Mouse (Mus musculus) forebrain, embryonic 16.5 days (tissue): ENCODE measurements around the gene Spsb2. TPM values are rescaled to one million over a fixed set of nuclear protein-coding genes. Genes with fewer than 3 reads are reported as not detected.
"Not testable (repeated sequence)": the region's sequence is repeated elsewhere in the genome, so short reads cannot be mapped to it uniquely, and the experiment has no call there.

ENCODE experiments used
- ATAC-seq: fragments of 200-750 bp; cut with Nextera tagmentation; 2 replicates; pipeline ENCODE4 v1.8.0; 2017; ENCODE audit warnings: mild to moderate bottlenecking, moderate library complexity
- H3K27ac ChIP-seq: fragments of 300-500 bp; sonication (generic); 2 replicates; pipeline ENCODE4 v1.5.1; 2014; ENCODE audit warnings: low read length, control low read depth
- H3K27me3 ChIP-seq: fragments of 300-500 bp; sonication (generic); replicated peaks from 2 replicates; pipeline ENCODE4 v1.6.1; 2014; ENCODE audit warnings: low read length; ENCODE audit not compliant: control insufficient read depth, insufficient read depth
- H3K36me3 ChIP-seq: fragments of 300-500 bp; sonication (generic); 2 replicates; pipeline ENCODE4 v1.6.1; 2014; ENCODE audit not compliant: control insufficient read depth, insufficient read depth
- H3K4me1 ChIP-seq: fragments of 300-500 bp; sonication (generic); replicated peaks from 2 replicates; pipeline ENCODE4 v1.6.1; 2014; ENCODE audit warnings: low read length; ENCODE audit not compliant: control insufficient read depth, insufficient read depth
- H3K4me2 ChIP-seq: fragments of 300-500 bp; sonication (generic); 2 replicates; pipeline ENCODE4 v1.6.1; 2014; ENCODE audit warnings: mild to moderate bottlenecking, low read length, control low read depth
- H3K4me3 ChIP-seq: fragments of 300-500 bp; sonication (generic); replicated peaks from 2 replicates; pipeline ENCODE4 v1.5.1; 2014; ENCODE audit warnings: mild to moderate bottlenecking, low read length, control low read depth
- H3K9ac ChIP-seq: fragments of 300-500 bp; sonication (generic); replicated peaks from 2 replicates; pipeline ENCODE4 v1.6.1; 2014; ENCODE audit warnings: low read depth, low read length, control low read depth
- H3K9me3 ChIP-seq: fragments of 300-500 bp; sonication (generic); 2 replicates; pipeline ENCODE4 v1.6.1; 2016; ENCODE audit warnings: low read length; ENCODE audit not compliant: control insufficient read depth
- WGBS: fragments of 180-500 bp; shearing (Covaris S2); extraction: QIAGEN DNeasy Blood & Tissue Kit; methylation state at CpG from one replicate; pipeline ENCODE4 v1.1.7; 2014; 5-methylcytosine and 5-hydroxymethylcytosine counted together
- polyA plus RNA-seq: library from polyadenylated mRNA; unstranded; fragments of >200 nt; fragmentation: Nextera tagmentation; extraction: Ambion mirVana; gene quantifications from 2 replicates; pipeline ENCODE4 v1.2.1, GENCODE M21; 2015

Gene Spsb2
- polyA plus RNA-seq, 1 experiment from 2014 or later: 5.9 TPM

- no peak overlapping the region for H3K4me3 ChIP-seq
- WGBS: 86% methylated on average over 4 of the region's 4 CpGs
- H3K27me3 ChIP-seq: no peaks in the 10 kb centered on the region
- no peaks in the 10 kb centered on the region for H3K36me3 ChIP-seq
- H3K27ac ChIP-seq: no peak overlapping the region
- no peak overlapping the region for H3K4me2 ChIP-seq
- H3K9ac ChIP-seq: no peak overlapping the region
- peaks cover 28% of the 10 kb centered on the region for H3K4me1 ChIP-seq
- H3K9me3 ChIP-seq: no peaks in the 10 kb centered on the region
- no peak for ATAC-seq
These were observed 1.1 kb upstream of the Spsb2 start for GRCm38 (mm10) chr6:124807366-124807765.

GRCm38 (mm10) chr6:124807986-124808357, 489 bp upstream of the Spsb2 start:
- peaks cover 34% of the 10 kb centered on the region for H3K4me1 ChIP-seq
- H3K9me3 ChIP-seq: no peaks in the 10 kb centered on the region
- ATAC-seq: no peak
- H3K9ac ChIP-seq: no peak overlapping the region
- H3K36me3 ChIP-seq: no peaks in the 10 kb centered on the region
- WGBS: 88% methylated on average over 6 of the region's 6 CpGs
- no peak overlapping the region for H3K27ac ChIP-seq
- H3K4me3 ChIP-seq: no peak overlapping the region
- no peaks in the 10 kb centered on the region for H3K27me3 ChIP-seq
- H3K4me2 ChIP-seq: no peak overlapping the region

GRCm38 (mm10) chr6:124809052-124809774, 752 bp downstream of the Spsb2 start:
- H3K27ac ChIP-seq: peak overlapping the region; percentile 60
- H3K9ac ChIP-seq: peak overlapping the region; percentile 55
- H3K4me3 ChIP-seq: peak overlapping the region; percentile 46
- H3K4me1 ChIP-seq: peaks cover 38% of the 10 kb centered on the region
- WGBS: under 1% methylated on average over 35 of the region's 35 CpGs
- H3K27me3 ChIP-seq: no peaks in the 10 kb centered on the region
- 0 out of 2 replicates have a peak, but pooled peaks have one; percentile 1 for ATAC-seq
- H3K9me3 ChIP-seq: no peaks in the 10 kb centered on the region
- peak overlapping the region; percentile 80 for H3K4me2 ChIP-seq
- no peaks in the 10 kb centered on the region for H3K36me3 ChIP-seq

- Histone ChIP-seq H3K27ac (no peak overlapping the region), H3K9me3 (no peaks in the 10 kb centered on the region), H3K27me3 (no peaks in the 10 kb centered on the region), H3K9ac (no peak overlapping the region), H3K4me3 (peak overlapping the region; percentile 46), H3K36me3 (no peaks in the 10 kb centered on the region), H3K4me2 (peak overlapping the region; percentile 80), H3K4me1 (peaks cover 38% of the 10 kb centered on the region)
- 45% methylated on average over 14 of the region's 14 CpGs for WGBS
- ATAC-seq: no peak
These were observed 1.5 kb downstream of the Spsb2 start for GRCm38 (mm10) chr6:124809775-124810538.

- peaks cover 32% of the 10 kb centered on the region for H3K4me1 ChIP-seq
- not testable (repeated sequence) for H3K4me3 ChIP-seq, H3K27ac ChIP-seq, H3K9me3 ChIP-seq, H3K4me2 ChIP-seq, H3K36me3 ChIP-seq, H3K27me3 ChIP-seq, ATAC-seq, H3K9ac ChIP-seq
- 72% methylated on average over 9 of the region's 11 CpGs for WGBS
These were observed 2.3 kb downstream of the Spsb2 start for GRCm38 (mm10) chr6:124810566-124811402.

GRCm38 (mm10) chr6:124811403-124811665, 2.9 kb downstream of the Spsb2 start:
- Histone ChIP-seq H3K9ac (no peak overlapping the region), H3K36me3 (no peaks in the 10 kb centered on the region), H3K4me2 (no peak overlapping the region), H3K27ac (no peak overlapping the region), H3K4me1 (peaks cover 30% of the 10 kb centered on the region), H3K9me3 (no peaks in the 10 kb centered on the region), H3K4me3 (no peak overlapping the region), H3K27me3 (no peaks in the 10 kb centered on the region)
- WGBS: 81% methylated on average over 4 of the region's 4 CpGs
- no peak for ATAC-seq

- WGBS: 83% methylated on average over 24 of the region's 24 CpGs
- ATAC-seq: no peak
- peaks cover 28% of the 10 kb centered on the region for H3K4me1 ChIP-seq
- H3K27me3 ChIP-seq: no peaks in the 10 kb centered on the region
- H3K36me3 ChIP-seq: peaks cover 2% of the 10 kb centered on the region; the same call in 1 of the 2 replicates
- H3K27ac ChIP-seq: no peak overlapping the region
- no peak overlapping the region for H3K4me3 ChIP-seq
- H3K4me2 ChIP-seq: peak overlapping the region; percentile 73
- H3K9me3 ChIP-seq: no peaks in the 10 kb centered on the region
- no peak overlapping the region for H3K9ac ChIP-seq
These were observed 3.5 kb downstream of the Spsb2 start for GRCm38 (mm10) chr6:124811701-124812560.

GRCm38 (mm10) chr6:124812848-124813247, 4.4 kb downstream of the Spsb2 start:
- Histone ChIP-seq H3K9ac (peak overlapping the region; percentile 74), H3K9me3 (no peaks in the 10 kb centered on the region), H3K27ac (peak overlapping the region; percentile 77), H3K4me2 (peak overlapping the region; percentile 73), H3K36me3 (peaks cover 12% of the 10 kb centered on the region), H3K27me3 (no peaks in the 10 kb centered on the region), H3K4me1 (peaks cover 28% of the 10 kb centered on the region), H3K4me3 (peak overlapping the region; percentile 66)
- 13% methylated on average over 9 of the region's 9 CpGs for WGBS
- no peak for ATAC-seq
